Mouse (Mus musculus) thymus, adult 2 months (tissue): ENCODE results near the gene Ntn4.

Source experiments
- CTCF ChIP-seq: fragments of 200-500 bp; IDR thresholded peaks from 2 replicates; pipeline ENCODE4 v1.5.1; 2012; ENCODE audit warnings: mild to moderate bottlenecking, control low read depth, low read length, moderate library complexity, borderline replicate concordance; ENCODE audit not compliant: control insufficient read depth, poor library complexity, insufficient read depth; ENCODE audit errors: extremely low read depth
- POLR2A ChIP-seq: fragments of 200-500 bp; IDR thresholded peaks from 2 replicates; pipeline ENCODE4 v1.6.1; 2012; ENCODE audit warnings: mild to moderate bottlenecking, low read length, control low read depth, moderate library complexity; ENCODE audit not compliant: control insufficient read depth, poor library complexity, insufficient read depth; ENCODE audit errors: extremely low read depth

DNA sequence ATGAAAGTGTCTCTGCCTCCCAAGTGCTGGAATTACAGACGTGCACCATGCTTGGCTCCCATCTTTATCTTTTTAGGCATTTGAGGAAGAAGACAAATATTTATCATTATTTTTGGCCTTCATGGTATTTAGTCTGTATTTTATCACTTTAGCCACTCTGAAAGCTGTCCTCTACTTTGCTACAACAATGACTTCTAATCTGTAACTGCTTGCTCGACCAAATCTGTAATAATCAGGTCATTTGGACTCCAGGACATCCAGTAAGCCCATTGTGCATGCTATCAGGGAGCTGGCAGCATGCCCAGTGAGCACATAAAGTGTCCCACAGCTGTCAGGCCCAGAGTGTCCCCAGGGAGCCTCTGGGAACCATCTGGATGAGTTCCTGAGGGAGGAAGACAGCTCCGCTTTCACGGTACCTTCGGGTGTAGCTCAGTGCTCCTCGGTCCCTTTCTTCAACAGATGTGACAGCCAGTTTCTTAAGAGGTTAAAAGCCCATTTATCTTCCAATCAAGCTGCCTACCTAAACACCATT is 95.7 kb downstream of the Ntn4 start:
- TF ChIP-seq CTCF, result no peak
- no peak for TF ChIP-seq POLR2A
